Mouse (Mus musculus) brown adipose tissue, adult 24 weeks (tissue): ENCODE measurements at regions not wholly inside any gene's neighbourhood (a gene's known extent, or its start where the extent isn't known, plus 50 kb on each side); places are given as distances from the start of the nearest gene placed in this dataset.
"Not testable (repeated sequence)": the region's sequence is repeated elsewhere in the genome, so short reads cannot be mapped to it uniquely, and the experiment has no call there.

Experiments
- H3K27ac ChIP-seq: fragments of 200-500 bp; replicated peaks from 2 replicates; pipeline ENCODE4 v1.5.1; 2012; ENCODE audit warnings: low read depth, mild to moderate bottlenecking, low read length
- H3K4me1 ChIP-seq: fragments of 200-500 bp; 2 replicates; pipeline ENCODE4 v1.6.1; 2012; ENCODE audit warnings: low read length, mixed read lengths; ENCODE audit not compliant: control insufficient read depth, insufficient read depth, insufficient read length
- H3K4me3 ChIP-seq: fragments of 200-500 bp; 2 replicates; pipeline ENCODE4 v1.5.1; 2012; ENCODE audit warnings: low read depth, mild to moderate bottlenecking, low read length, moderate library complexity; ENCODE audit not compliant: insufficient read depth

- no peak overlapping the region for H3K4me3 ChIP-seq
- H3K27ac ChIP-seq, result no peak overlapping the region
- no peaks in the 10 kb centered on the region for H3K4me1 ChIP-seq
These were observed 242.6 kb downstream of the Kif20b start for GRCm38 (mm10) chr19:35164727-35165126.

GRCm38 (mm10) chr19:35170554-35170953 lies 248.4 kb downstream of the Kif20b start:
- no peak overlapping the region for H3K27ac ChIP-seq
- no peaks in the 10 kb centered on the region for H3K4me1 ChIP-seq
- no peak overlapping the region for H3K4me3 ChIP-seq

- no peak overlapping the region for H3K4me3 ChIP-seq
- no peak overlapping the region for H3K27ac ChIP-seq
These were observed 257.9 kb downstream of the Kif20b start for GRCm38 (mm10) chr19:35180102-35180501.

GRCm38 (mm10) chr19:35205557-35206239 lies 283.5 kb downstream of the Kif20b start:
- Histone ChIP-seq H3K4me1 (no peaks in the 10 kb centered on the region), H3K4me3 (no peak overlapping the region), H3K27ac (no peak overlapping the region)

More at GRCm38 (mm10) chr19:35180102-35180501, 257.9 kb downstream of the Kif20b start:
- no peaks in the 10 kb centered on the region for H3K4me1 ChIP-seq

- no peaks in the 10 kb centered on the region for H3K4me1 ChIP-seq
- no peak overlapping the region for H3K27ac ChIP-seq
- H3K4me3 ChIP-seq, result no peak overlapping the region
These were observed 322.0 kb downstream of the Kif20b start for GRCm38 (mm10) chr19:35244188-35244587.

GRCm38 (mm10) chr19:35247531-35247930 lies 325.4 kb downstream of the Kif20b start:
- no peak overlapping the region for H3K27ac ChIP-seq
- H3K4me3 ChIP-seq, result no peak overlapping the region
- no peaks in the 10 kb centered on the region for H3K4me1 ChIP-seq

- not testable (repeated sequence) for H3K27ac ChIP-seq, H3K4me3 ChIP-seq, H3K4me1 ChIP-seq
These were observed 336.5 kb downstream of the Kif20b start for GRCm38 (mm10) chr19:35258634-35259033.

GRCm38 (mm10) chr19:35263101-35263500 lies 340.9 kb downstream of the Kif20b start:
- Histone ChIP-seq H3K27ac (no peak overlapping the region), H3K4me3 (no peak overlapping the region), H3K4me1 (no peaks in the 10 kb centered on the region)

GRCm38 (mm10) chr19:35278395-35278794 lies 356.2 kb downstream of the Kif20b start:
- Histone ChIP-seq H3K4me1 (no peaks in the 10 kb centered on the region), H3K27ac (no peak overlapping the region), H3K4me3 (no peak overlapping the region)

- H3K4me1 ChIP-seq, result no peaks in the 10 kb centered on the region
- no peak overlapping the region for H3K27ac ChIP-seq
- no peak overlapping the region for H3K4me3 ChIP-seq
These were observed 360.8 kb downstream of the Kif20b start for GRCm38 (mm10) chr19:35282775-35283447.

GRCm38 (mm10) chr19:35298846-35299245 lies 376.7 kb downstream of the Kif20b start:
- Histone ChIP-seq H3K4me1 (no peaks in the 10 kb centered on the region), H3K27ac (no peak overlapping the region), H3K4me3 (no peak overlapping the region)

- Histone ChIP-seq H3K4me1 (no peaks in the 10 kb centered on the region), H3K4me3 (no peak overlapping the region), H3K27ac (no peak overlapping the region)
These were observed 380.6 kb downstream of the Kif20b start for GRCm38 (mm10) chr19:35302723-35303270.
